Mouse (Mus musculus) left cerebral cortex, adult 2 months (tissue): Measurements from ENCODE around the gene 6430548M08Rik. TPM values are rescaled to one million over a fixed set of nuclear protein-coding genes. Genes with fewer than 3 reads are reported as not detected.

Experiments
- DNase-seq, 2 experiments: peaks; one replicate each; pipeline ENCODE4 v3.0.0; 2021 to 2022; ENCODE audit warnings: low spot score in 2 of 2, mixed read lengths in 1 of 2; ENCODE audit errors: extremely low spot score in 1 of 2
- H3K27ac ChIP-seq: fragments of 200-600 bp; 2 replicates; pipeline ENCODE4 v1.8.1; 2022
- H3K4me3 ChIP-seq: fragments of 200-600 bp; 2 replicates; pipeline ENCODE4 v1.8.1; 2022
- CTCF ChIP-seq: fragments of 200-600 bp; IDR thresholded peaks from 2 replicates; pipeline ENCODE4 v1.8.1; 2022; ENCODE audit warnings: antibody characterized with exemption, mild to moderate bottlenecking, moderate library complexity
- intact Hi-C: fragments of 180-260 bp; cut with DNase I; formaldehyde crosslinking; loops from one replicate; pipeline ENCODE4 v1.15.1; 2025
- total RNA-seq, 2 experiments: library from RNA; stranded (reverse); gene quantifications; 2 replicates each; pipeline ENCODE4 v1.2.3; 2021

The 6430548M08Rik gene
- total RNA-seq, 2 experiments from 2014 or later = 234 to 249 TPM

DNA sequence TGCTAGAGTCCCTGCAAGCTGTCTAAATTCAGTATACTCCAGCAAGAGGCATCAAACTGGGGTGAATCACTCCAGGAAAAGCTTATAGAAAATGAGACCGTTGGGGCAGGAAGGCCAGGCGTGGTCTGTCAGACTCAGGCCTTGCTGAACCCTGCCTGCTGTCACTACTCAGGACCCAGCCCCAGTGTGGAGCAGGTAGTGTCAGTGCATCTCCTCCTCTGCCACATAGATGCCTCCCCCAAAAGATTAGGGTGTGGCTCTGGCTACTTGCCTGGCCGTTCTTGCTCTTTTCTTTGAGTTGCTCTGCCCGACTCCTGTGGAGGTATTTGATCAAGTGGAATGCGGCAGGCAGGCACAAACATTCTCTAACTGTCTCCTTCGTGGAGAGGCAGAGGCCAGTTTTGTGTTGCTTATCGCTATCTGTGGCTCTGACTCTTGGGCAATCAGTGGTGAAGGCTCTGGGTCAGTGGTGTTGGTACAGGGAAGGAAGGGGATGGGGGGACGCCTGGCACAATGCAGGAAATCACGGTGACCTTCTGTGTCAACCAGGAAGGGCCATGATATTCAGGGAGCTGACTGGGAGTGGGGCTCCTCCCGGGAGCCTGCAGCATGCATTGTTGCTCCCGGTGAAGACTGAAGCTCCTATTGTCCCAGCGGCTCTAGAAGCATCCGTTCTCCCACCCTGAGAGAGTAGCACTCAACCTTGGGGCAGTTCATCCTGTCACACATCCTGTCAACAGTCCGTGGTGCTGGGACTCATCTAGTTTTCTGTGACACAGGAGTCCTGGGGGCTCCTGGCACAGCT is 12.6 kb downstream of the 6430548M08Rik start:
- TF ChIP-seq CTCF = no peak
- H3K27ac ChIP-seq = no peak overlapping the region
- intact Hi-C loops = no loop called here
- no peak for DNase-seq
- no peak overlapping the region for H3K4me3 ChIP-seq

- no peak for DNase-seq
- intact Hi-C loops = no loop called here
- H3K27ac ChIP-seq = no peak overlapping the region
- TF ChIP-seq CTCF = no peak
- no peak overlapping the region for H3K4me3 ChIP-seq
Observed at GRCm38 (mm10) chr8:120129547-120129946, 15.6 kb downstream of the 6430548M08Rik start.

DNA sequence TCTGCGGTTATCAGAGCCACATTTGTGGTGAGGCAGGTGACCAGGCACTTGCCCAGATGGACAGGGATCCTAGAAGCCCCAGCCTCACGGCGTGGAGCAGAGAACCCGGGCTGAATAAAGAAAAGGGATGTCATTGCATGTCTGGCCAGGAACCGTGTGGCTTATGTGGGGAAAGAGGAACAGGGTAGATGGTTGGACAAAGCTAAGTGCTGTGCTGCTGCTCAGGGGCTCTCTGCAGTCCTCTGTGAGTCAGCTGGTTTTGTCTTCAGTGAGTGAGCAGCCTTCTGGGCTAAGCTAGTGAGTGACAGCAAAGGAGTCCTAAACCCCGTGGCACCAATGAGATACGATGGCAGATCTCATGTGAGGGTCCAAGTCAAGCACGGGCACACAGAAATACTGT is 17.2 kb downstream of the 6430548M08Rik start:
- no peak for TF ChIP-seq CTCF
- no peak overlapping the region for H3K27ac ChIP-seq
- no peak for DNase-seq
- no peak overlapping the region for H3K4me3 ChIP-seq
- intact Hi-C loops = no loop called here

- no peak; the same call in 1 of the 2 replicates for TF ChIP-seq CTCF
Observed at GRCm38 (mm10) chr8:120133169-120133568, 19.2 kb downstream of the 6430548M08Rik start.

GRCm38 (mm10) chr8:120135687-120136086 is 21.7 kb downstream of the 6430548M08Rik start:
- Histone ChIP-seq H3K27ac (peak overlapping the region; percentile 61; the same call in 1 of the 2 replicates), H3K4me3 (no peak overlapping the region)
- no peak for DNase-seq
- TF ChIP-seq CTCF = no peak
- intact Hi-C loops = no loop called here

More at GRCm38 (mm10) chr8:120133169-120133568, 19.2 kb downstream of the 6430548M08Rik start:
- intact Hi-C loops = no loop called here
- no peak for DNase-seq
- H3K27ac ChIP-seq = no peak overlapping the region
- H3K4me3 ChIP-seq = no peak overlapping the region

DNA sequence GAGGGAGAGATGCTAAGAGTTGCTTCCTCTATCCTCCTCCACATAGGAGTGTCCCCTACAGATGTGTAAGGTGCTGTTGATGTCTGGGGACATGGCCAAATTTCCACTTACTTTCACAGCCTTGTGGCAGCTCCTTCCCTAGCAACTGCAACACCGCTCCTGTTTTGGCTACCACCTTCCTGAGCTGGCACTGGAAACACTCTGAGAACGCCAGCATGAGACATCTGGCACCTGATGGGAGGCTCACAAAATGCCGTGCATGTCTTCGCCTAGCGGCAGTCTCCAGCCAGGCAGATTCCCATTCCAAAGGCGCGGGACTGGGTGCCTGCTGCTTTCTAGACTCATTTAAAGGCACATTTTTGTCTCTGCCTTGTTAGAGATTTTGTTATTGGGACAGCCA is 22.7 kb downstream of the 6430548M08Rik start:
- DNase-seq = peak; percentile 60 to 75
- TF ChIP-seq CTCF = peak; percentile 48
- peak overlapping the region; percentile 61 for H3K27ac ChIP-seq
- H3K4me3 ChIP-seq = no peak overlapping the region
- intact Hi-C loops = no loop called here

- Histone ChIP-seq H3K27ac (no peak overlapping the region), H3K4me3 (no peak overlapping the region)
- no peak for DNase-seq
- no peak for TF ChIP-seq CTCF
- intact Hi-C loops = no loop called here
Observed at GRCm38 (mm10) chr8:120138958-120139357, 25.0 kb downstream of the 6430548M08Rik start.

GRCm38 (mm10) chr8:120140769-120141168 is 26.8 kb downstream of the 6430548M08Rik start:
- TF ChIP-seq CTCF = no peak
- intact Hi-C loops = loop anchor here (2.0 to 5.0 kb wide), 2 partner anchors 26 to 188 kb away; partner anchors contain the start of gene 6430548M08Rik
- no peak overlapping the region for H3K4me3 ChIP-seq
- peak overlapping the region; percentile 21; the same call in 1 of the 2 replicates for H3K27ac ChIP-seq
- DNase-seq = no peak

DNA sequence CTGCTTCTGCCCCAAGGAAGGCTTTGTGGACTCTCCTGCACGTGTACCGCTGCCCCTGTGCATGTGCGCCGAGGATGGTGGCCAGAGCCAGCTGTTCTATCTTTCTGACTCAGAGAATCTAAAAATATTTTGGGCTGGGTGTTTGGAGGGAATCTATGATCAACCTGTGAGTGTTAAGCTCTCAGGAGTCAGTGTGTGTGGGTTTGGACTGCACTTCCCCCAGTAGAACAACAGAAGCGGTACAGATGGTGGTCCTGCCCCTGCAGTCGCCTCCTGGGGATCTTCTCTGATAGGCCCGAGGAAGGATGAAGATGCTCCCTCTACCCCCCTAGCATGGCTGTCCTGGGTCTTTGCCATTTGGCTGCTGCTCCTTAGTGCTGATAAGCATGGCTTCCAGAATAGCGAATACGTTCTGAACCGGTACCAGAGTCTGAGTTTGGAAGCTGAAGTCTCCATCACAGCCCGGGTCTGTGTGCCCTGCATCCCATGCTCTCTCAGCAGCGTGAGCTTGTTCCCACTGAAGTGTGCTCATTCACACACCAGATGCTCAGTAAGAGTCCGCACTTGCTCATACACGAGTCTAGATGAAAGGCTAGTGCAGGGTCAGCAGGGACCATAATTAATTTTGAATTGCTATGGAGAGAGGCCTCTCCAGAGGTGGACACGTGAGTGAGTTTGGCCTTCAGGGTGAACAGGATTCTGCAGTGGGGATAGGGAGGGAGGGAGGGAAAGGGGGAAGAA is 30.1 kb downstream of the 6430548M08Rik start:
- peak overlapping the region; percentile 83 for H3K27ac ChIP-seq
- peak; percentile 51 to 60 for DNase-seq
- intact Hi-C loops = loop anchor here (5.0 kb wide), 1 partner anchor 192 kb away; no protein-coding TSS in a partner anchor
- TF ChIP-seq CTCF = no peak
- H3K4me3 ChIP-seq = no peak overlapping the region

- no peak overlapping the region for H3K4me3 ChIP-seq
- TF ChIP-seq CTCF = no peak
- intact Hi-C loops = loop anchor here (5.0 kb wide), 1 partner anchor 192 kb away; no protein-coding TSS in a partner anchor
- peak in 1 of 2 experiments; percentile 49 for DNase-seq
- peak overlapping the region; percentile 83 for H3K27ac ChIP-seq
Observed at GRCm38 (mm10) chr8:120144652-120145301, 30.8 kb downstream of the 6430548M08Rik start.

DNA sequence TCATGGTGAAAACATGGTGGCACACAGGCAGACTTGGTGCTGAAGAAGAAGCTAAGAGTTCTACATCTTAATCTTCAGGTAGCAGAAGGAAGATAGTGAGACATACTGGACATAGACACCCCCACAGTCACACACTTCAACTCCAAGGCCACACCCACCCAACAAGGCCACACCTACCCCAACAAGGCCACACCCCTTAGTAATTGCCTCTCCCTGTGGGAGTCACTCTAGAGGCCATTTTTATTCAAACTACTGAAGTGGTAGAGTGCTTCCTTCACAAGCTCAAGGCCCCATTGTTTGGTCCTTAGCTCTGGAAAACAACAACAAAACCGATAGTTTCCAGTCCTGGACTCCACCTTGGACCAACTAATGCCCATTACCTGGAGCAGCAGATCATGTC is 32.1 kb downstream of the 6430548M08Rik start:
- DNase-seq = no peak
- intact Hi-C loops = no loop called here
- Histone ChIP-seq H3K27ac (no peak overlapping the region; the same call in 1 of the 2 replicates), H3K4me3 (no peak overlapping the region)
- TF ChIP-seq CTCF = no peak

DNA sequence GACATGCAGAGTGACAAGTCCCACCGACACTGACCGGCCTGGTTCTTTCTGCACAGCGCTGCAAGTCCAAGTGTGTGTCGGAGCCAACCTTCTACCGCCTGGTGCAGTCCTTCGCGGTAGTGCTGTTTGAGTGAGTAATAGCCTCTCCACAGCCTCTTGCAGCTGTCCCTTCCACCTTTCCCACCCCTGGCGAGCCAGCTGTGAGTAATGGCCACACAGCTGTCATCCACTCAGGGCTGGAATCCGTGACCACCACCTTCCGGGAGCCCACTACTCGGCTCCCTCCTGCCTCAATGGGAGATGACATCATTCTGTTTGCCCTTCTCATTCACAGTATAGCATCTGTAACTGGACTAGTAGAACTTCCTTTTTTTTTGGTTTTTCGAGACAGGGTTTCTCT is 36.1 kb downstream of the 6430548M08Rik start:
- intact Hi-C loops = no loop called here
- no peak for DNase-seq
- no peak overlapping the region for H3K4me3 ChIP-seq
- TF ChIP-seq CTCF = no peak
- H3K27ac ChIP-seq = no peak overlapping the region
